Mouse (Mus musculus) limb, embryonic 10.5 days (tissue): ENCODE results near the gene Zfyve21. TPM values are rescaled to one million over a fixed set of nuclear protein-coding genes. Genes with fewer than 3 reads are reported as not detected.
A peak's percentile ranks its signal among the peaks of the same experiment; 100 is the strongest.

Experiments used
- DNase-seq: peaks from one replicate; pipeline ENCODE4 v3.0.0-alpha.2; 2017; ENCODE audit warnings: low spot score
- H3K27ac ChIP-seq: fragments of 300-500 bp; sonication (generic); 2 replicates; pipeline ENCODE4 v1.5.1; 2016; ENCODE audit warnings: mild to moderate bottlenecking
- H3K27me3 ChIP-seq: fragments of 300-500 bp; sonication (generic); 2 replicates; pipeline ENCODE4 v1.6.1; 2016; ENCODE audit warnings: low read depth, mild to moderate bottlenecking; ENCODE audit not compliant: poor library complexity, severe bottlenecking
- H3K36me3 ChIP-seq: fragments of 300-500 bp; sonication (generic); 2 replicates; pipeline ENCODE4 v1.6.1; 2016; ENCODE audit warnings: mild to moderate bottlenecking, moderate library complexity
- H3K4me1 ChIP-seq: fragments of 300-500 bp; sonication (generic); 2 replicates; pipeline ENCODE4 v1.6.1; 2016
- H3K4me3 ChIP-seq: fragments of 300-500 bp; sonication (generic); 2 replicates; pipeline ENCODE4 v1.5.1; 2016; ENCODE audit warnings: mild to moderate bottlenecking, moderate library complexity
- H3K9me3 ChIP-seq: fragments of 300-500 bp; sonication (generic); replicated peaks from 2 replicates; pipeline ENCODE4 v1.6.1; 2016; ENCODE audit warnings: mild to moderate bottlenecking
- WGBS: fragments of 180-500 bp; shearing (Covaris S2); methylation state at CpG from one replicate; pipeline ENCODE4 v1.1.7; 2016; 5-methylcytosine and 5-hydroxymethylcytosine counted together
- polyA plus RNA-seq: library from polyadenylated mRNA; unstranded; fragments of >200 nt; fragmentation: Nextera tagmentation; extraction: Ambion mirVana; gene quantifications from 2 replicates; pipeline ENCODE4 v1.2.1, GENCODE M21; 2016

The Zfyve21 gene
- polyA plus RNA-seq, 1 experiment from 2014 or later = 75.8 TPM

DNA sequence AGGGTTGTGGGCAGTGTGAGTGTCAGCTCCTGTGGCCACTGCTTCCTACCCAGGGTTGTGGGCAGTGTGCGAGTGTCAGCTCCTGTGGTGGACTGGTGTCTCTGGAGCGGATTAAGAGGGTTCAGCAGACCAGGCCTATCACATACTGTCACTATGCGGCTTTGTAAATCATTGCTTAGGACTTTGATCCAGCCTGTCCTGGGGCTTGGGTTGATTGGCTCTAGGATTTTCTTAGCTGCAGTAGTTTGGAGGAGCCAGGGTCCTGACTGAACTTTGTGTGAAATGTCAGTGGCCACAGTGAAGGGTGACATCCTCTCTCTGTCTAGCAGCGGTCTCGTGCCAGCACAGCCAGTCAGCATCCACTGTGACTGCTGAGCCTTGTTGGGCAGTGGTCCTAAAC lies 23.9 kb upstream of the Zfyve21 start:
- 92% methylated on average over 5 of the region's 5 CpGs for WGBS
- Histone ChIP-seq H3K27me3 (no peaks in the 10 kb centered on the region), H3K27ac (no peak overlapping the region), H3K4me1 (no peaks in the 10 kb centered on the region), H3K9me3 (no peaks in the 10 kb centered on the region), H3K4me3 (no peak overlapping the region), H3K36me3 (peaks cover 100% of the 10 kb centered on the region)
- no peak for DNase-seq

- Histone ChIP-seq H3K4me1 (no peaks in the 10 kb centered on the region), H3K9me3 (no peaks in the 10 kb centered on the region), H3K27ac (no peak overlapping the region), H3K4me3 (no peak overlapping the region), H3K27me3 (no peaks in the 10 kb centered on the region), H3K36me3 (peaks cover 100% of the 10 kb centered on the region)
- DNase-seq = no peak
- WGBS = 95% methylated on average over 7 of the region's 7 CpGs
Measured at GRCm38 (mm10) chr12:111790631-111791030, 23.3 kb upstream of the Zfyve21 start.

GRCm38 (mm10) chr12:111791474-111792104 lies 22.4 kb upstream of the Zfyve21 start:
- Histone ChIP-seq H3K9me3 (no peaks in the 10 kb centered on the region), H3K4me3 (no peak overlapping the region), H3K27ac (no peak overlapping the region), H3K4me1 (no peaks in the 10 kb centered on the region), H3K36me3 (peaks cover 100% of the 10 kb centered on the region), H3K27me3 (no peaks in the 10 kb centered on the region)
- WGBS = 96% methylated on average over 13 of the region's 13 CpGs
- DNase-seq = no peak

- Histone ChIP-seq H3K27ac (no peak overlapping the region), H3K4me1 (no peaks in the 10 kb centered on the region), H3K9me3 (no peaks in the 10 kb centered on the region), H3K27me3 (no peaks in the 10 kb centered on the region), H3K4me3 (no peak overlapping the region), H3K36me3 (peaks cover 99% of the 10 kb centered on the region)
- no peak for DNase-seq
- WGBS = 80% methylated on average over 22 of the region's 22 CpGs
Measured at GRCm38 (mm10) chr12:111794102-111794501, 19.9 kb upstream of the Zfyve21 start.

DNA sequence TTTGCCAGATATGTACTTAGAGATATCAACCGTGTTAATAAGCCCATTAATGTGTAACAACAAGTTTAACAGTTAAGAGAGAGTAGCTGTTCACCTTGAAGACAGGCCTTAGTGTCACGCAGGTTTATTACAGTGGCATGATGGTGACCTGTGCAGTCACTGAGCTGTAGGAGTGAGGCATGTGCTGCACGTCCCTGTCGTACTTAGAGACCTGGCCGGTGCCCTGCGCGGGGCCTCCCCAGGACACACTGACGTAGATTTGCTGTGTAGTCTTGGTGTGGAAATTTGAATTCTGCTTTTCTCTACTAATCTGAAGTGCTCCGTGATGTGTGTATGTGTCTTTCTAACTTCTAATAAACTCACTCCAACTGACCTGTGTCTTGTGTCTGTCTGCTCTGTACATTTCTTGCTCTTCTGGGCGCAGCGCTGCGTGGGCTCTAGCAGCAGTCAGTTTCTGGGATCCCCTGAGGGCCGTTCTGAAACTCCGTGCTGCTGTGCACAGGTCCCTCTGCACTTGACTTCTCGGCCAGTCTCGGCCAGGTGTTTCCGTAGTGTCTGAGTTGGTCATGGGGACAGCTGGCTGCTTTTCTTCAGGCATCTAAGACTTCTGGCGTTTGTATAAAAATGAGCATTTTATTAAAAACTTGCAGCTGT lies 19.3 kb upstream of the Zfyve21 start:
- H3K4me1 ChIP-seq = no peaks in the 10 kb centered on the region
- peaks cover 98% of the 10 kb centered on the region for H3K36me3 ChIP-seq
- H3K9me3 ChIP-seq = no peaks in the 10 kb centered on the region
- no peak for DNase-seq
- no peak overlapping the region for H3K4me3 ChIP-seq
- H3K27ac ChIP-seq = no peak overlapping the region
- WGBS = 95% methylated on average over 18 of the region's 18 CpGs
- no peaks in the 10 kb centered on the region for H3K27me3 ChIP-seq

- WGBS = 94% methylated on average over 28 of the region's 28 CpGs
Measured at GRCm38 (mm10) chr12:111795180-111795895, 18.6 kb upstream of the Zfyve21 start.

DNA sequence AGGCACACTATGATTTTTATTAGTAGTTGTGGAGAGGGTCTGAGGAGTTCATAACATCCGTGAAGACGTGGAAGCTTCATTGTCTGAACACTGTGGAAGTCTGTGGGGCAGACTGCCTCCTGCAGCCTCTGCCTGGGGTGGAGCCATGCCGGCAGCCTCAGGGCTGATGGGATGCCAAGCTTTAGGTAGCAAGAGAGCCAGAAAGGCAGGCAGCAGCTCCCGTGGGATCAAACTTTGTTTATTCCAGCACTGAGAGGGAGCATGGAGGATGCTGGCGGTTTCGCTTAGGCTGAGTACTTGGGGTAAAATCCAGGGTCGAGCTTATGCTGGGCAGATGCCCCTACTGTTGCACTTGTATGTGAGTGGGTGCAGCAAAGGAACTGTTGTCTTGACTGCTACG lies 16.7 kb upstream of the Zfyve21 start:
- 86% methylated on average over 8 of the region's 8 CpGs for WGBS
- H3K4me3 ChIP-seq = no peak overlapping the region
- peaks cover 97% of the 10 kb centered on the region for H3K36me3 ChIP-seq
- H3K9me3 ChIP-seq = no peaks in the 10 kb centered on the region
- H3K27me3 ChIP-seq = no peaks in the 10 kb centered on the region
- no peak overlapping the region for H3K27ac ChIP-seq
- DNase-seq = no peak
- H3K4me1 ChIP-seq = no peaks in the 10 kb centered on the region

More at GRCm38 (mm10) chr12:111795180-111795895, 18.6 kb upstream of the Zfyve21 start:
- H3K36me3 ChIP-seq = peaks cover 97% of the 10 kb centered on the region
- no peak for DNase-seq
- H3K9me3 ChIP-seq = no peaks in the 10 kb centered on the region
- H3K4me1 ChIP-seq = no peaks in the 10 kb centered on the region
- no peak overlapping the region for H3K27ac ChIP-seq
- no peaks in the 10 kb centered on the region for H3K27me3 ChIP-seq
- H3K4me3 ChIP-seq = no peak overlapping the region

GRCm38 (mm10) chr12:111798493-111798892 lies 15.5 kb upstream of the Zfyve21 start:
- Histone ChIP-seq H3K27ac (no peak overlapping the region), H3K36me3 (peaks cover 97% of the 10 kb centered on the region), H3K9me3 (no peaks in the 10 kb centered on the region), H3K4me3 (no peak overlapping the region), H3K27me3 (no peaks in the 10 kb centered on the region), H3K4me1 (no peaks in the 10 kb centered on the region)
- no peak for DNase-seq
- 96% methylated on average over 13 of the region's 13 CpGs for WGBS

DNA sequence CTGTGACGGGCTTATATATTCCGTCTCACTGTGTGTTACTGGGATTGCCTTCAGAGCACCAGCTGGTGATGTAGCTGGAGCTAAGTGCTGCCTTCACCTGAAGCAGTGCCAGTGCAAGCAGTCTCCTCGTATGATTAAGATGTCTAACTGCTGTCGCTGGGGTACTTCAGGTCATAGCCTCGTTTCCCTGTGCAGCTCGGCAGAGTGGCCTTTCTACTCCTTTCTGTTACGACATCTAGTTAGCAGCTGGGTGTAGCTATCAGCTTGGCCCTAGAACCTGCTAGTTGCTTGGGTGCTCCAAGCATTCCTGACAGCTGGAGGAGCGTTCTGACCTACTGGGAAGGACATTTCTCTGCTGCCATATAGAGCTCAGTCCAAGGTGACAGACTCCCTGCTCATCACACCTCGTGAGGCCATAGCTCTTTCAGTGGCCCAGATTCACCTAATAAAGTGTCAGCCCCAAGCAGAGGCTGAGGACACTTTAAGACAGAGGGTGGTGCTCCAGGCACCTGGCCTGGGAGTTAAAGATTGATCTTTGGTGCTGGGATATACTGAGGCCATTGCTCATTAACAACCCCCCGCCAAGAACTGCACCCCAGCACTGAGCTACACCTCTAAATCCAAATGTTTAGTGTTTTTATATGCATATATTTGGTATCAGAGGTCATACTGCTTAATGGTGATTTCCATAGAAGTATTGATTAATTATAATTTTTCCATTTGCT lies 13.3 kb upstream of the Zfyve21 start:
- H3K36me3 ChIP-seq = peaks cover 97% of the 10 kb centered on the region
- no peaks in the 10 kb centered on the region for H3K9me3 ChIP-seq
- 81% methylated on average over 10 of the region's 10 CpGs for WGBS

GRCm38 (mm10) chr12:111803538-111803937 lies 10.4 kb upstream of the Zfyve21 start:
- WGBS = 90% methylated on average over 5 of the region's 5 CpGs
- DNase-seq = no peak
- Histone ChIP-seq H3K36me3 (peaks cover 98% of the 10 kb centered on the region), H3K27me3 (no peaks in the 10 kb centered on the region), H3K4me3 (no peak overlapping the region), H3K9me3 (no peaks in the 10 kb centered on the region), H3K4me1 (no peaks in the 10 kb centered on the region), H3K27ac (no peak overlapping the region)

More for the DNA sequence above, 13.3 kb upstream of the Zfyve21 start:
- Histone ChIP-seq H3K27me3 (no peaks in the 10 kb centered on the region), H3K4me3 (no peak overlapping the region), H3K4me1 (no peaks in the 10 kb centered on the region), H3K27ac (no peak overlapping the region)
- no peak for DNase-seq

DNA sequence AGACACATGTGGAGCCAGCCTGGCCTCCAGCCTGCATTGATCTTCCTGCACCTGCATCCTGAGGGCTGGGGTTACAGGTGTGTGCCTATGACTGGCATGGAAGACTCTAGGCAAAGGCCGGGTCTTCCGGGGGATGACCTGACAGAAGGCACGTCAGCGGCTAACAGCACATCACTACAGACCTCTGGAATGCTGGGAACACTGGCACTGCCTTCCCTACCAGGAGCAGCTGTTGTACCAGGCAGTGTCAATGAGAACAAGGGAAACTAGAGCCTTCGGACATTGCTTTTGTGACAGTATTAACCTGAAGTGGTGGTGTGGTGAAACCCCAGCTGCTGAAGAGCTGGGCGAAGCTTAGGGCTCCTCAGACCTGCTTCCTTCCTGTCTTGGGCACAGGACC lies 5.2 kb upstream of the Zfyve21 start:
- Histone ChIP-seq H3K36me3 (peaks cover 80% of the 10 kb centered on the region), H3K4me3 (no peak overlapping the region), H3K9me3 (no peaks in the 10 kb centered on the region), H3K27ac (no peak overlapping the region), H3K4me1 (peaks cover 29% of the 10 kb centered on the region), H3K27me3 (no peaks in the 10 kb centered on the region)
- WGBS = 89% methylated on average over 6 of the region's 6 CpGs
- DNase-seq = no peak

- Histone ChIP-seq H3K9me3 (no peaks in the 10 kb centered on the region), H3K36me3 (peaks cover 70% of the 10 kb centered on the region), H3K4me3 (no peak overlapping the region), H3K27me3 (no peaks in the 10 kb centered on the region), H3K4me1 (peaks cover 33% of the 10 kb centered on the region), H3K27ac (peak overlapping the region; percentile 8)
- DNase-seq = peak; percentile 82
- 3% methylated on average over 9 of the region's 9 CpGs for WGBS
Measured at GRCm38 (mm10) chr12:111809762-111810161, 4.2 kb upstream of the Zfyve21 start.
